Mouse (Mus musculus): ENCODE data around the gene Kcnj14. TPM values are rescaled to one million over a fixed set of nuclear protein-coding genes. Genes with fewer than 3 reads are reported as not detected.

The Kcnj14 gene
- polyA plus RNA-seq (2014; fragmentation: Nextera tagmentation; extraction: Ambion mirVana) = 1.4 and 2.2 TPM in 2 replicates

DNA sequence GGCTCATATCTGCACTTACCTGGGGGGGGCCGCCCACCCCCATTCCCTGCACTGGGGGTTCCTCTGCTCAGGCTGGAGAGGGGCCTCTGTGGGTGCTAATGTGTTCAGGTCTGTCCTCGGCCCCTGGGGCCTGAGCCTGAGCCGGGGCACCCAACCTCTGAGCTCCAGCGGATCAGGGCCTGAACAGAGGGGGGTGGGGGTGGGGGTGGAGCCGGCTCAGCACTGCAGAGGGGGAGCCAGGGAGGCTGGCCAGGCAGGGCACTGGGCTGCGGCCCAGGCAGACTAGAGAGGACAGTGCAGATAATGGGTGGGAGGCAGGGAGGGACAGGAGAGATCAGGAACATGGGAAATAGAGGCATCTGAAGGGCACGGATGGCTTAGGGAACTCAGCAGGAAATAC, at the start of gene Kcnj14:
TSS of gene Kcnj14 (minus strand) at position 185 of the 400 bp plus-strand sequence.
- no peak for DNase-seq (ENCODE audit: low spot score)
- WGBS = 64% methylated on average over 6 of the region's 7 CpGs
- Histone ChIP-seq H3K36me3 (ENCODE audit: control insufficient read depth, insufficient read depth, low read length) (peaks cover 70% of the 10 kb centered on the region), H3K9me3 (ENCODE audit: control insufficient read depth, low read length) (no peaks in the 10 kb centered on the region), H3K27ac (replicated peaks; ENCODE audit: low read depth, low read length) (no peak within 1 kb of the TSS), H3K4me1 (ENCODE audit: control insufficient read depth, insufficient read depth, low read length) (no peaks in the 10 kb centered on the region), H3K27me3 (replicated peaks; ENCODE audit: control insufficient read depth, insufficient read depth, low read length) (no peaks in the 10 kb centered on the region; the same call in 1 of the 2 replicates), H3K4me3 (ENCODE audit: low read depth, low read length) (no peak within 1 kb of the TSS), H3K4me2 (ENCODE audit: low read depth, low read length) (no peak within 1 kb of the TSS), H3K9ac (ENCODE audit: low read depth, low read length) (no peak within 1 kb of the TSS)
- ATAC-seq (ENCODE audit: low read depth) = no peak

DNA sequence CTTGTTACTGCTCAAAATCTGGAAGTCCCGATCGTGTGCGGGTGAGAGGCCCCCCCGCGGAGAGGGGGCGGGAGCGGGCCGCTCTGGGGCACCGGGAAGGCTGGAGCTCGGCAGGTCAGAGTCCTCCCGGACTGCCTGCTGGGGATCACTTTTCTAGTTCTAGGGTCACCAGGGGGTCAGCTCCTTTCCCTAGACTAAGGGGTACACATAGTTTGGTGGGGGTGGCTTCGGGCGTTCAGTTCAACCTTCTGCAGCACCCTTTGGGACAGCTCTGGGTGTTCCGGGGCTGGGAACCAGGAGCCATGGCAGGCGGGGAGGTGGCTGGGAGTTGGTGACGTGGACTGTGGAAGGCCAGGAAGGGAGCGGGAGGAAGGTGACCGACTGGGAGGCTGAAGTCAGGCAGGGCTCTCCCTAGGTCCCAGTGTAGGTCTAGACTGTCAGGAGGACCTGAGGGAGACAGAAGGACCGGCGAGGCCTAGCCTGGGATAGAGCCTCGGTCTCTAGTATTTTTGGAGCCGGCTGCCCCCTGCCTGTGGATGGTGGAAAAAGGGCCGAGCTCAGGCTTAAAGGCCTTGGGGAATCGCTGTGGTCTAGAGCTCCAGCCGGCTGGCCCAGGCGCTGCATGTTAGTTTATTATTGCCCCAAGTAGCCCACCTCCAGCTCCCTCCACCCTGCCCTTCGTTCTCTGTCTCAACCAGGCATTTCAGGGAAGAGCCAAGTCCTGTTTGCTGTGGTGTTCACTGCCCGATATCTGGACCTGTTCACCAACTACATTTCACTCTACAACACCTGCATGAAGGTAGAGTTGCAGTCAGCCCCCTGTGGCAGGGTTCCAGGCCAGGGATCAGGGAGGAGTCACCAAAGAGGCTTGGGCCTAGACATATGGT, 48.7 kb upstream of the Kcnj14 start:
- peaks cover 32% of the 10 kb centered on the region for H3K27me3 ChIP-seq (replicated peaks; ENCODE audit: control insufficient read depth, insufficient read depth, low read length)
- WGBS = 2% methylated on average over 26 of the region's 28 CpGs
- peak; percentile 45 for ATAC-seq (ENCODE audit: low read depth)
- H3K4me3 ChIP-seq (ENCODE audit: low read depth, low read length) = peak overlapping the region; percentile 93
- H3K36me3 ChIP-seq (ENCODE audit: control insufficient read depth, insufficient read depth, low read length) = peaks cover 43% of the 10 kb centered on the region
- peak overlapping the region; percentile 95 for H3K4me2 ChIP-seq (ENCODE audit: low read depth, low read length)
- H3K9ac ChIP-seq (ENCODE audit: low read depth, low read length) = peak overlapping the region; percentile 98
- H3K9me3 ChIP-seq (ENCODE audit: control insufficient read depth, low read length) = no peaks in the 10 kb centered on the region
- no peak for DNase-seq (ENCODE audit: low spot score)
- peaks cover 30% of the 10 kb centered on the region for H3K4me1 ChIP-seq (ENCODE audit: control insufficient read depth, insufficient read depth, low read length)
- peak overlapping the region; percentile 94 for H3K27ac ChIP-seq (replicated peaks; ENCODE audit: low read depth, low read length)

DNA sequence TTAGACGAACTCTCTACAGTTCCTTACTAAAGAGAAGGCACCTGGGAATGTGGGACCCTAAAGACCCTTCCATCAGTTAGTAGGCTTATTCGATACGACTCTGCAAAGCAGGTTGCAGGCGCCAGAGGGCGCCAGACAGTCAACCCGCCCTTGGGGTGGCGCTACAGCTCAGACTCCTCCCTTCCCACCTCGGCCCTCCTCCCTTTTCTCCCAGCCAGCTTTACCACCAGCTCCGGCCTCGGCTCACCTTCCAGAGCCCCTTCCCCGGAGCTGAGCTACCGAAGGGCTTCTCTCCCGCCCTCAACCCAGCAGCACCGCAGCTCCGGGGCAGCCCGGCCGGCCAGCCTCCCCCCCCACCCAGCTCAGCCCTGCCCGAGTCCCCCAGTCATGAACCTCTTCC, 48.0 kb upstream of the Kcnj14 start, which contains the start of gene Kdelr1:
TSS of gene Kdelr1 (plus strand) at position 149 of the 400 bp plus-strand sequence.
- 0% methylated on average over 18 of the region's 18 CpGs for WGBS

DNA sequence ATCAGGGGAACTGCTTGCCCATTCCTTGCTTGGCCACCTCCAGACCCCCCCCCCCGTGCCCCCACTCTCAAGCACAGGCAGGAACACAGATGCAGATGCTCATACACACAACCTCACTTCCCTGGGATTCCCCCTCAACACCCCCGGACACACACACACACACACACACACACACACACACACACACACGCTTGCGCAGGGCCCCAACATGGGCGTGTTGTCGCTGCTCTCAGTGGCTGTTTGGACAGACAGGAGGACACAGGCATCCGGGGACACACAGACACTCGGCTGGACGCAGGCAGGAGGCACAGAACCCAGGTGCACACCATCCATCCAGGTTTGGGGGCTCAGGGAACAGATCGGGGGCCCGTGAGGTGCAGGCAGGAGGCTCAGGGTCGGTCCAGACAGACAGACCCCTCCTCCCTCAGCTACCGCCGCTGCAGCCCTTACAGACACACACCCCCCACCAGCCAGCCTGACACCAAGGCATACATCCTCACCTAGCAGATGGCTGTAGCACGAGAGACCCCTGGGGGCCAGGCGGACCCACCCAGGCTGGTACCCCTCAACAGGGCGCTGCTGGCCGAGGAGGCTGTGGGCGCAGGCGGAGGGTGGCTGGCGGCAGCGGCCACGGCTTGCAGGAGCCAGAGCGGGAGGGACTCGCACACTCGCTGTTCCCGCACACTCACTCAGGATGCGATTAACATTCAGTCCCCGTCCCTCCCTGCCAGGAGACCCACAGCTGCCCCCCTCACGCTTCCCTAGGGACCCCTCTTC, 45.9 kb upstream of the Kcnj14 start:
- H3K9ac ChIP-seq (ENCODE audit: low read depth, low read length) = peak overlapping the region; percentile 61
- H3K27me3 ChIP-seq (replicated peaks; ENCODE audit: control insufficient read depth, insufficient read depth, low read length) = peaks cover 40% of the 10 kb centered on the region
- peak overlapping the region; percentile 36 for H3K4me3 ChIP-seq (ENCODE audit: low read depth, low read length)
- H3K4me1 ChIP-seq (ENCODE audit: control insufficient read depth, insufficient read depth, low read length) = peaks cover 44% of the 10 kb centered on the region
- H3K9me3 ChIP-seq (ENCODE audit: control insufficient read depth, low read length) = no peaks in the 10 kb centered on the region
- DNase-seq (ENCODE audit: low spot score) (no peak), ATAC-seq (ENCODE audit: low read depth) (no peak)
- no peak overlapping the region for H3K27ac ChIP-seq (replicated peaks; ENCODE audit: low read depth, low read length)
- H3K4me2 ChIP-seq (ENCODE audit: low read depth, low read length) = peak overlapping the region; percentile 61
- WGBS = under 1% methylated on average over 18 of the region's 30 CpGs
- peaks cover 15% of the 10 kb centered on the region; the same call in 1 of the 2 replicates for H3K36me3 ChIP-seq (ENCODE audit: control insufficient read depth, insufficient read depth, low read length)

More for the DNA sequence above, 48.0 kb upstream of the Kcnj14 start, which contains the start of gene Kdelr1:
- Histone ChIP-seq H3K4me1 (ENCODE audit: control insufficient read depth, insufficient read depth, low read length) (peaks cover 37% of the 10 kb centered on the region), H3K36me3 (ENCODE audit: control insufficient read depth, insufficient read depth, low read length) (peaks cover 37% of the 10 kb centered on the region), H3K4me3 (ENCODE audit: low read depth, low read length) (peak within 1 kb of the TSS; percentile 93), H3K27ac (replicated peaks; ENCODE audit: low read depth, low read length) (peak within 1 kb of the TSS; percentile 94), H3K27me3 (replicated peaks; ENCODE audit: control insufficient read depth, insufficient read depth, low read length) (peaks cover 38% of the 10 kb centered on the region), H3K9ac (ENCODE audit: low read depth, low read length) (peak within 1 kb of the TSS; percentile 98), H3K4me2 (ENCODE audit: low read depth, low read length) (peak within 1 kb of the TSS; percentile 95), H3K9me3 (ENCODE audit: control insufficient read depth, low read length) (no peaks in the 10 kb centered on the region)
- DNase-seq (ENCODE audit: low spot score) = peak; percentile 94
- peak; percentile 80 for ATAC-seq (ENCODE audit: low read depth)

DNA sequence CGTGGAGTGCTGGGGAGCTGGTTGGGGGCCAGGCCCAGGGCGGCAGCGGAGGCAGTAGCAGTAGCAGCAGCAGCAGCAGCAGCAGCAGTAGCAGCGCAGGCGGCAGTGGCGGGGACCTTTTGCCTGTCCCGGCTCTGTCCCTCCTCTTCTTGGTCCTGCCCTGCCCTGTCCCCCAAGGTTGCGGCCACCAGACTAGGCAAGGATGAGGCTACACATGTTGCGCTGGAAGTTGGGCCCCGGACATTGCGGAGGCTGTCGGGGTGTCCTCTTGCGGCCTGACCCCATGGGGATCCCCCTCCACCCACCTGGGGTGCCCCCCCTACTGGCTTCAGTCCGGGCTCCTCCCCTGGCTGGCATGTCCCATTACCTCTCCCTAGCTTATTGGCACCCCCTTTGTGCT, 45.2 kb upstream of the Kcnj14 start:
- Histone ChIP-seq H3K4me1 (ENCODE audit: control insufficient read depth, insufficient read depth, low read length) (peaks cover 44% of the 10 kb centered on the region), H3K27me3 (replicated peaks; ENCODE audit: control insufficient read depth, insufficient read depth, low read length) (peaks cover 40% of the 10 kb centered on the region), H3K4me3 (ENCODE audit: low read depth, low read length) (peak overlapping the region; percentile 36), H3K36me3 (ENCODE audit: control insufficient read depth, insufficient read depth, low read length) (peaks cover 9% of the 10 kb centered on the region; the same call in 1 of the 2 replicates), H3K4me2 (ENCODE audit: low read depth, low read length) (peak overlapping the region; percentile 61), H3K27ac (replicated peaks; ENCODE audit: low read depth, low read length) (no peak overlapping the region), H3K9ac (ENCODE audit: low read depth, low read length) (peak overlapping the region; percentile 61), H3K9me3 (ENCODE audit: control insufficient read depth, low read length) (no peaks in the 10 kb centered on the region)
- DNase-seq (ENCODE audit: low spot score) (no peak), ATAC-seq (ENCODE audit: low read depth) (no peak)
- WGBS = 4% methylated on average over 6 of the region's 14 CpGs

DNA sequence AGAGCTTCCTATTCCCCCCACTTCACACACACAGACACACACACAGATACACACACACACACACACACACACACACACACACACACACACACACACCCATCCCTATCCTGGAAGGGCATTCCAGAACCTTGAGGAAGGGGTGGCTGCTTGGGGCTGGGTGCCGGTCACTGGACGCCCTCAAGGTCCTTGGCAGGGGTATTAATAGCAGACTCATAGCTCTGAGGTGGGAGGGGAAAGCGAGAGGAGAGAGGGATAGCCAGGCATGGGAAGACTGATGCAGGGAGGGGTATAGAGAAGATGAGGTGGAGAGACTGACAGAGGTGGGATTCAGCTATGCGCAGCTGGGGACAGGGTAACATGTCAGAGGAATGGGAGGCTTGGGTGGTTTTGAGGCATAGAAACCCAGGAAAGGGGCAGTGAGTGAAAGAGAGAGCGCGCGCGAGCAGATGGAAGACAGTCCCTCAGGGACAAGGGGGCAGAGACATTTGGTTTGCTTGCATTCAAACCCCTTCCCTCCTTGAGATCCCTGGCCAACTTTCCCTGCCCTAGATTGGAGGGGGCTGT, 44.6 kb upstream of the Kcnj14 start:
- peak overlapping the region; percentile 36 for H3K4me3 ChIP-seq (ENCODE audit: low read depth, low read length)
- peaks cover 39% of the 10 kb centered on the region for H3K4me1 ChIP-seq (ENCODE audit: control insufficient read depth, insufficient read depth, low read length)
- ATAC-seq (ENCODE audit: low read depth) (no peak), DNase-seq (ENCODE audit: low spot score) (no peak)
- peak overlapping the region; percentile 61 for H3K4me2 ChIP-seq (ENCODE audit: low read depth, low read length)
- WGBS = 25% methylated on average over 8 of the region's 8 CpGs
- peaks cover 40% of the 10 kb centered on the region for H3K27me3 ChIP-seq (replicated peaks; ENCODE audit: control insufficient read depth, insufficient read depth, low read length)
- peaks cover 3% of the 10 kb centered on the region; the same call in 1 of the 2 replicates for H3K36me3 ChIP-seq (ENCODE audit: control insufficient read depth, insufficient read depth, low read length)
- H3K9ac ChIP-seq (ENCODE audit: low read depth, low read length) = peak overlapping the region; percentile 61
- H3K27ac ChIP-seq (replicated peaks; ENCODE audit: low read depth, low read length) = no peak overlapping the region
- no peaks in the 10 kb centered on the region for H3K9me3 ChIP-seq (ENCODE audit: control insufficient read depth, low read length)

DNA sequence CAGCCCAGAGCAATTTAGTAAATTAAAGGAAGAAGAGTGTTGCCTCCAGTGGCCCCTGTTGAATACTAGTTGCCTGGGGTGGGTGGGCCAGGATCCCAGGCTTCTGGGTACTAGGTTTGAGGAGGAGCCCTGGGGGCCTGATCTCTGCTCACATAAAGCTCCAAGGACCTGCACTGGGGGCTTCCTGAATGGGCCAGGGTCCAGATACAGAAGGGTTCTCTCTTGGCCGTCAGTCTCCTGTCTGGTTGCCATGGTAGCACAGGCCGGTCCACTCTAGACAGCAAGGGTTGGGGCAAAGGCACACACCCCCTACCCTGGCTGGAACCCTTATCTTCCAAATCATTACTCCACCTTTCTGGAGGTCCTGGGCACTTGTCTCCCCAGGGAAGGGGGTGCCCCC, 43.3 kb upstream of the Kcnj14 start:
- Histone ChIP-seq H3K9ac (ENCODE audit: low read depth, low read length) (no peak overlapping the region), H3K4me2 (ENCODE audit: low read depth, low read length) (0 out of 2 replicates have a peak overlapping the region, but pooled peaks have one; percentile 87), H3K27me3 (replicated peaks; ENCODE audit: control insufficient read depth, insufficient read depth, low read length) (peaks cover 40% of the 10 kb centered on the region), H3K27ac (replicated peaks; ENCODE audit: low read depth, low read length) (no peak overlapping the region), H3K4me3 (ENCODE audit: low read depth, low read length) (no peak overlapping the region), H3K36me3 (ENCODE audit: control insufficient read depth, insufficient read depth, low read length) (no peaks in the 10 kb centered on the region), H3K4me1 (ENCODE audit: control insufficient read depth, insufficient read depth, low read length) (peaks cover 33% of the 10 kb centered on the region), H3K9me3 (ENCODE audit: control insufficient read depth, low read length) (no peaks in the 10 kb centered on the region)
- DNase-seq (ENCODE audit: low spot score) = no peak
- 26% methylated on average over 2 of the region's 2 CpGs for WGBS
- no peak for ATAC-seq (ENCODE audit: low read depth)
